Mouse (Mus musculus) retina, postnatal 7 days (tissue): ENCODE results near the gene Nrxn1.
"Not testable (repeated sequence)": the region's sequence is repeated elsewhere in the genome, so short reads cannot be mapped to it uniquely, and the experiment has no call there.

ENCODE experiments used
- DNase-seq: peaks from one replicate; pipeline ENCODE4 v3.0.0-alpha.2; 2012; ENCODE audit warnings: low read depth, low spot score

Gene Nrxn1

GRCm38 (mm10) chr17:90583826-90584534 lies 508.9 kb downstream of the Nrxn1 start:
- DNase-seq: peak; percentile 9

GRCm38 (mm10) chr17:90583196-90583595 lies 509.7 kb downstream of the Nrxn1 start:
- DNase-seq: no peak

GRCm38 (mm10) chr17:90569877-90570276 lies 523.0 kb downstream of the Nrxn1 start:
- no peak for DNase-seq

- no peak for DNase-seq
These were observed 527.7 kb downstream of the Nrxn1 start for GRCm38 (mm10) chr17:90565186-90565585.

GRCm38 (mm10) chr17:90556376-90556775 lies 536.5 kb downstream of the Nrxn1 start:
- no peak for DNase-seq

GRCm38 (mm10) chr17:90550415-90550814 lies 542.5 kb downstream of the Nrxn1 start:
- no peak for DNase-seq

DNA sequence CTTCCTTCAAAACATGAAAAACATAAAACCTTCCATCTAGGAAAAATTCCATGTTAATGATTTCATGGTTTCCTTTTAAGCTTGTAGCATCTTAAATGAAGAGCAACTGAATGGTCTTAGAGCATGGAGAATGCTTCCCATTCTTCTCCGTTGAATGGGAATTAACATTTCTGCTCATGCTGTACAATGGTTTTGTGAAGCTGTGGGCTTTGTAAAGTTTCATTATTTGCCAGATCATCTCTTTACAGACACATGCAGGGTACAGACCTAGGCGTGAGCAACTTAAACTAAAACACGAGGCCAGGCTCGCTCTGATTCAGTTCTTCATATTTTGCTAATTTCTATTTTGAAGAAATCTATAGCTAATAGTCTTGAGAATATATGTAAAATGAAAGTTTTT lies 546.1 kb downstream of the Nrxn1 start:
- no peak for DNase-seq

- DNase-seq: no peak
These were observed 548.1 kb downstream of the Nrxn1 start for GRCm38 (mm10) chr17:90544639-90545259.

DNA sequence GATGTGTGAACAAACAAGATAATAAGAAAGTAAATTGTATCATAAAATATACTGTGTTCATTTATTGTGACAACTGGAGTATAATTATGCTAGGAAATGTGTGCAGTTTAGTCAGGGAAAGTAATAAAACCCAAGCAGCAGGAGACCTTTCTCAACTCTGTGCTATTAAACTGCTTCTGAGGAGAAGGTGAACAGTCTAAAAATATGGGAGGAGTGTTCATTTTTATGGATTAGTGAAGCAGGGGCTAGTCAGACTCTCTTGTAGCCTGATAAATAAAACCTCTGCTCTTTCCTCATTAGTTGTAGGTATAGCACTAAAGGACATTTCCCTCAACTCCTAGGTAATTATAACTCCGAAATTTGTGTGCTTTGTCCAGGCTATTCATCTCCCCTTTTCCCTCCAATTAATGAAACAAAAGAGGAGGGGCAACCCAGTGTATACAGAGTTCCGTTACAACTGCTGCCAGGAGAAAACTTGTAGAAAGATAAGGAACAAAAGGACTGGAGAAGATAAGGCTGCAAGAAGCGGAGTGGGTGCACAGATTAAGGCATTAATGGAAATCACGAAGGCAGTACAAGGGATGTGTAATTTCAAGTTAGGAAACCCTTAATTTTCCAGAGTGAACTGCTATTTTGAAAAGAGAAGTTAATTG lies 548.8 kb downstream of the Nrxn1 start:
- no peak for DNase-seq

DNA sequence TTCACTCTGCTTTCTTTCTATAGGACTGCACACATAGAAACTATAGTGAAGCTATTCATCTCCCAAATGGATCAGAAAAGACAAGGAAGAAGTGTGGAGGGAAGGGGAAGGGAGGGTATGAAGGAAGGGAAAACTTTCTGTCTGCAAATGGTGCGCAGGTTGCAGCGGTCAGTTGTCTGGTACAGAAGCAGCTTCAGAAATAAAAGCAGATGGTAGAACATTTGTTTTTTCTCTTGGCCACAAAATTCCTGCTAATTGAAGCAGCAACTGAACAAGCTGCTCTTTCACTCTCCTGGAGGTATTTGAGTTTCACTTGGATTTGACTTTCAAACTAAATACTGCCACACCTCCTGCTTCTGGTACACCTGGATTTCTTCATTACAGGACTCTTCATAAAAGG lies 561.4 kb downstream of the Nrxn1 start:
- no peak for DNase-seq

DNA sequence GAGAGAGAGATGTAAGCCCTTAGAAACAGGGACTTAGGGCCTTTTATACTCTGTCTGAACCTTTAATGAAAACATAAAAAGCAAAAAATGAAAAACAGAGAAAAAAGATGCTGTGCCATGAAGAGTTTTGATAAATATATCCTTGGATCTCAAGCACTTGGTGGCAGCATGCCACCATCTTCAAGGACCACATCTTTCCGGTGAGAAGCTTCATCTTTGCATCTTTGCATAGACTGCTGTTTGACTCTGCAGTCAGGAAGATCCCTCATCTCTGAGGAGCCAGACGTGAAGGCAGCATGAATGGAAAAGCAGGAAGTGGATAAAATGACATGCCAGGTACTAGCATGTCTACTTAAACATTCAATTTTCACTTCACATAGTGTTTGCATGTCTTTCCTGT lies 586.8 kb downstream of the Nrxn1 start:
- DNase-seq: no peak

GRCm38 (mm10) chr17:90503999-90504398 lies 588.9 kb downstream of the Nrxn1 start:
- not testable (repeated sequence) for DNase-seq

- peak; percentile 53 for DNase-seq
These were observed 591.7 kb downstream of the Nrxn1 start for GRCm38 (mm10) chr17:90501023-90501675.

DNA sequence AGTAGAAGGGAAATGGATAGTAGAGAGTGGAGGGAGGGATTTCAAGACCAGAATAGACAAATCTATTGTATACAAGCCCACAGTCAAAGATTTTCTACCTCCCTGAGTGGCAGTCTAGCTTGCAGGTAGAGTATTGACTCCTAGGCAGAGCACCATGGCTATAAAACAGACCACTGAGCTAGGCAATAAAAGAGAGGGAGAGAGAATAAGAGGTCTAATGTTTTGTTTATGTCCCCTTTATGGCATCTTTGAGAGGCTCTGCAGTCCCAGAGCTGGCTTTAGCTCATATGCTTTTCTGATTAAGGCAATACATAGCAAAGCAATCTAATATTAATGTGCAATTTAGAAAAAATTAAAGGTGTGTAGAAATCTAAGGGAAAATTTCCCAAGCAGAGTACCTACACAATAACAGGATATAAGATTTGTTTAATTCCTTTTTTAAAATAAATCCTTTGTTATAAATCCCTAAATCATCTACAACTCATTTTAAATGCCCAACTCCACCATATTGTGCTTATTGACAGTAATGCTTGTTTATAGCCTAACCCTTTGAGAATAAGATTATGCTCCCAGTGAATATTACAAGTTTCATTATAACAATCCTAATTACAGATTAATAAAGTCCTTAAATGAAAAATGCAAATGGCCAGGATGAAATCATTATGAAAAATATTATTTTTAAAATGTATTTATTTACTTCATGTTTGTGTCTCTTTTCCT lies 613.2 kb downstream of the Nrxn1 start:
- no peak for DNase-seq

DNA sequence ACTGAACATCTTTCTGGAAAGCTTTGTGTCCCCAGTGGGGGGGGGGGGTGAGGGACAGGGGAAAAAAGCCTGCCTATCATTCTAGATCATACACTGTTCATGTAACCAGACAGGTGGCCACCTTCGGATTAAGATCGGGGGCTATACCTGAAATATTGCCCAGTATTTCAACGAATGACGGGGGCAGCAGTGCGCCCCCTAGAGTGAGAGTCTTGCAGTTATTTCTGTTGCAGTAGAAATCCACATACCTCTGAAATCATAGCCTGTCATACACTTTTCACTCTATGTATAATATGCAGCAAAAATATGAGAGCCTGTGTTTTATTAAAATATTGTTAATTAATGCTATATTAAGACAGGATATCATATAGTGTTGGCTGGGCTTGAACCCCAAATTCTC lies 636.1 kb downstream of the Nrxn1 start:
- DNase-seq: no peak

GRCm38 (mm10) chr17:90455904-90456303 lies 637.0 kb downstream of the Nrxn1 start:
- no peak for DNase-seq

DNA sequence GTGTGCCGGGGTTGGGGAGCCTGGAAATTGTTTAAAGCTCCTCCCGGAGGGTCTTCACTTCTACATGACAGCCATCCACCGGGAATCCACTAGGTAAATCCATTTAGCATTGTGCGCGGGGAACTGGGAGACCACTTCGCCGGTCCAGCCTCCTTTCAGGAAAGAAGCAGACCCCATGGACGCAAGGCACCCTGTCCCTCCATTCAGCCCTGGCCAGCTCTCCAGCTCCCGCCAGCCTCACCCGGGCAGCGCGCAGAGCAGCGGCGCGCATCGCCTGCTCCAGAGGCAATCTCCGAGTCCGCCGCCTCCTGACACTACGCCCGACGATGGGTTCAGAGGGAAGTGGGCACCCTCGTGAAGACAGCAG lies 637.5 kb downstream of the Nrxn1 start:
- no peak for DNase-seq

DNA sequence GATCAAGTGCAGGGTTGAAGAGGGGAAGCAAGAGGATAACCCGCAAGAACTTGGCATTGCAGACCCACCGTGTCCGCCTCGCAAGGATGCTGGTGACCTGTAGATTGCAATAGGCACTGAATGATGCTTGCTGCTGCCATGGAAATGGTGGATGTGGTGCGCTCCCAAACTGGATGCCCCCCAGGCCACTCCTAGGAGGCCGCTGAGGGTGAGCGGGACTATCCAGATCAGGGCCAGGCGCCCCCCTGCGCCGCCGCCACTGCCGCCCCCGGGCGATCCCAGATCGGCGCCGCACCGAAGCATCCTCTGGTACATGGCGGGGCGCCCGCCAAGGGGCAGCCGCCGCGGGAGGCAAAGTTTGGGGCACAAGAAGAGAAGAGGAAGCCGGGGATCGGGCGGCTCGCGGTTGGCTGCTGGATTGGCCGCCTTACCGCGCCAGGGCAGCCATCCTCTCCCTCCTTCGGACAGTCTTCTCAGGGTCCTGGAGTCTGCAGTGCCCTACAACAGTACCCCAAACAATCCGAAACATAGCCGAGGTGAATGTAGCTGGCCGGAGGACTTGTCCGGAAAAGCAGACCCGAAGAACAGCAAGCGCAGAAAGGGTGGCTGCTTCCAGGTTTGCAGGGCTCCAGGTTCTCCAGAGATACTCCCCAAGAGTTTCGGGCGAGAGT lies 638.0 kb downstream of the Nrxn1 start:
- no peak for DNase-seq

DNA sequence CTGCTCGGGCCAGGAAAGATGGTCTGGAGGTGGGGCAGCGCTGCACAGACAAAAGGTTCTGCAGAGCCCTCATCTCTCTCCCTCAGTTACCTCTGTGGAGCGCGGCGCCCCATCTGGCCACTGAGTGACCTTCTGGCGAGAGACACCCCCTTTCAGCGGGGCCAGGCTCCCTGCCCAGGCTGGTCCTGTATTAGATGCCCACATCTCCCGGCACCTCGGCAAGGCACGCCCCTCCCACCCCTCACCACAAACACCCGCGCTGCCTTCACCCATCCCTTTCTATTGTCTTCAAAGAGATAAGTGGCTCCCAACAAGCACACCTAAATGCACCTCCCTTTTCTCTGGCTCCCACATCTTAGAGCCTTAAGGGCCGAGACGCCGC lies 638.5 kb downstream of the Nrxn1 start:
- DNase-seq: no peak

- no peak for DNase-seq
These were observed 639.6 kb downstream of the Nrxn1 start for GRCm38 (mm10) chr17:90453280-90453679.

DNA sequence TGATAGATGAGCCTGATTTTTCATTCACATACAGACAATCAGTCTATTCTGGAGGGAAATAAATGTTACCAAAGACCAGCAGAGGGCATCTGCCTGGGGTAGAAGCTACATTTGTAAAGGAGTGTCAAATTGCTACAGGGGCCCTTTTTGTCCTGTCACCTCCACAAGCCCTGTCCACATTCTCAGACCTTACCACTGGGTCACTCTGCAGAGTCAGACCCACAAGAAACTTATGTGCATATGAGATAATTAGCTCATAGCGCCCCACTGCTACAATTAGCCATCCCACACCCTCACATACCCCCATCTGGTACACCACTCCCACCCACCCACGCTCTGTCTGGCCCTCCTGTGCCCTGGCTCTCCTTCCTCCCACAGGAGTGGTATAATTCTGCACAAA lies 640.1 kb downstream of the Nrxn1 start:
- DNase-seq: no peak
